Mouse (Mus musculus) CH12.LX (cell line): ENCODE results near the gene Lrrc10.

Source experiments
- CHD2 ChIP-seq: IDR thresholded peaks from 2 replicates; pipeline ENCODE4 v1.6.1; 2011; ENCODE audit warnings: low read length, improper control_type of control experiment
- CTCF ChIP-seq, 2 experiments: IDR thresholded peaks in 1 of 2; conservative IDR thresholded peaks in 1 of 2; 2 replicates each; pipeline ENCODE4 v1.5.1; 2011 to 2012; ENCODE audit warnings: low read depth in 2 of 2, low read length in 2 of 2, improper control_type of control experiment in 1 of 2, inconsistent platforms in 1 of 2, mild to moderate bottlenecking in 1 of 2, moderate library complexity in 1 of 2
- HCFC1 ChIP-seq: IDR thresholded peaks from 2 replicates; pipeline ENCODE4 v1.6.1; 2012; ENCODE audit warnings: low read depth, mild to moderate bottlenecking, inconsistent platforms, low read length, improper control_type of control experiment
- JUND ChIP-seq: conservative IDR thresholded peaks from 2 replicates; pipeline ENCODE4 v1.6.1; 2011; ENCODE audit warnings: low read depth, low read length, improper control_type of control experiment
- KAT2A ChIP-seq: IDR thresholded peaks from 2 replicates; pipeline ENCODE4 v1.6.1; 2012; ENCODE audit warnings: low read length, improper control_type of control experiment, inconsistent platforms; ENCODE audit not compliant: insufficient replicate concordance
- MAX ChIP-seq: IDR thresholded peaks from 2 replicates; pipeline ENCODE4 v1.6.1; 2011; ENCODE audit warnings: low read length, improper control_type of control experiment
- MYC ChIP-seq: IDR thresholded peaks from 2 replicates; pipeline ENCODE4 v1.6.1; 2011; ENCODE audit warnings: low read depth, mild to moderate bottlenecking, improper control_type of control experiment, low read length
- POLR2A ChIP-seq: IDR thresholded peaks from 2 replicates; pipeline ENCODE4 v1.6.1; 2011; ENCODE audit warnings: low read depth, mild to moderate bottlenecking, improper control_type of control experiment, low read length
- POLR2AphosphoS2 ChIP-seq: IDR thresholded peaks from 2 replicates; pipeline ENCODE4 v1.6.1; 2011; ENCODE audit warnings: low read depth, low read length, improper control_type of control experiment
- SIN3A ChIP-seq: IDR thresholded peaks from 2 replicates; pipeline ENCODE4 v1.6.1; 2012; ENCODE audit warnings: low read length, improper control_type of control experiment, inconsistent platforms
- SMC3 ChIP-seq: IDR thresholded peaks from 2 replicates; pipeline ENCODE4 v1.6.1; 2011; ENCODE audit warnings: low read depth, low read length, improper control_type of control experiment
- USF1 ChIP-seq: IDR thresholded peaks from 2 replicates; pipeline ENCODE4 v1.6.1; 2014; ENCODE audit warnings: low read depth, mild to moderate bottlenecking, inconsistent platforms, low read length, improper control_type of control experiment

DNA sequence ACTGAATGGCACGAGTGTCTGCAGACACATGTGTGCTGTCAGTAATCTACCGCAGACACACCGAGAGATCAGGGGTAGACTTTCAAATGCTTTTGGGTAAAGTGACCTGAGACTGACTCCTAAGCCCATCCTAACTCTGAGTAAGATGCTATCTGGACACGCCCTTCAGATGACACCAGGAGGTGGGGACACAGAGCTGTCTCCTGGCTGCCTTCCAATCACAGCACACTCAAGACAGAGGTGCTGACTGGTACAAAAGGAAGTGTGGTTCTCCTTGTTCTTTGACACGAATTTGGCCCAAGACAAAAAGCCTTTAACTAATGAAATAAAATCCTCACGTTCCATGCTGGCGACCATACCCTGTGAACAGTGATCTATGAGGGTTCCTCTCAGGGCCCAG lies 28.0 kb downstream of the Lrrc10 start:
- TF ChIP-seq CTCF (conservative IDR thresholded peaks at IDR 0.05 in 1 of 2, IDR thresholded peaks at IDR 0.05 in 1 of 2; ENCODE audit: low read depth in 2 of 2, low read length in 2 of 2) (no peak), CHD2 (no peak), MYC (no peak), MAX (no peak), HCFC1 (no peak), POLR2AphosphoS2 (no peak), POLR2A (no peak), USF1 (no peak), SMC3 (no peak), JUND (no peak), SIN3A (no peak), KAT2A (no peak)
